Mouse (Mus musculus) granulocyte monocyte progenitor cell, adult 5-6 weeks (primary cell): ENCODE data around the gene Kbtbd13. TPM values are rescaled to one million over a fixed set of nuclear protein-coding genes. Genes with fewer than 3 reads are reported as not detected.

Source experiments
- ATAC-seq: replicated peaks from 2 replicates; pipeline ENCODE4 v1.8.0; 2016; ENCODE audit warnings: mild to moderate bottlenecking, moderate TSS enrichment, inconsistent platforms; ENCODE audit not compliant: poor library complexity, severe bottlenecking
- total RNA-seq, 2 experiments: library from RNA; stranded (forward) in 1 of 2; stranded (reverse) in 1 of 2; fragments of 200-712, 200-1000 nt in 1 of 2; fragments of >200 nt in 1 of 2; fragmentation: Nextera tagmentation in 1 of 2; gene quantifications; 2 replicates each; pipeline ENCODE4 v1.2.3; 2014 to 2017

Kbtbd13 gene
- total RNA-seq (2014; fragmentation: Nextera tagmentation) (0.85 TPM in 1 of 2 replicates, not detected in the other), total RNA-seq (2017) (0.31 and 0.52 TPM in 2 replicates)

DNA sequence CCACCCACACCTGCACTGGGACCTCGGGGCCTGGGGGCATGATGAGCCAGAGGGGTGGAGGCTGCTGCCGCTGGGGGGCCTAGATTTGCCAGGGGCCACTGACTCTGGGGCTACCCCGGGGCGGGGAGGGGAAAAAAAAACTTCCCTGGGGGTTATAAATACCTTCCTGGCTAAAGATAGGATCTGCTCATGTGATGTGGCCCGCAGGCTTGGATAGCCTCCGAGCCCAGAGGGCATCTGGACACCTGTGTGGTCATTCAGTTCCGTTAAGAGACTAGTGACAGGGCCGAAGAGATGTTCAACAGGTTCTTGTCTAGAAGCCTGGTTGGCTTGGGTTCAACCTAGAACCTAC, at the start of gene Kbtbd13:
TSS of gene Kbtbd13 (minus strand) at position 40 of the 352 bp plus-strand sequence.
- no peak for ATAC-seq

DNA sequence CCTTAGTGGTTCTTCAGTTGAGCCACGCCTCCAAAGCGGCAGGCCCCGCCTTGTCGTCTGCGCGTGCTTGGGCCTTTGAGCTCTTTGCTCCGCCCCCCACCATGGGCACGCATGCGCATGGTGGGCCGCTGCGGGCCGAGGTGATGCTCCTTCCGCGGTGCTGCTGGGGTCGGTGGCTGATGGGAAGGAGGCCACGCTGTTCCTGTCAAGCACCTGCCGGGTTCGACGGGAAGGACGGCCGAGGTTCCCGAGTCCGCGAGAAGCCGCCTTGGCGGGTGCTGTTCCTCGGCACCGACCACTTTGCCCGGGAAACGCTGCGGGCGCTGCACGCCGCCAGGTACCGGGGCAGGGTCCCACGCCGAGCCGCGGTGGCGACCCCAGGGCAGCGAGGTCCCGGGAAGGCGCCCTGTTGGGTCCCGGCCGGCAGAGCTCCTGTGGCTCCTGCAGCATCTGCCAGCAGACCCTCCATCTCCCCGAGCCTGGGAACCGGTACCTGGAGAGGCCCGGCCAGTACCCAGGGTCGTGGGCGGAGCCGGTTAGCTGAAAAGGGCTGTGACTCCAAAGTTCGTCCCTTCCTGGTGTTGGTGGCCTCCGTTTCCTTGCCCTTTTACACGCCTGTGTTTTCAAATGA, 44.3 kb upstream of the Kbtbd13 start, which contains the start of gene Mtfmt:
TSS of gene Mtfmt (plus strand) at position 112 of the 631 bp plus-strand sequence.
- peak; percentile 95 for ATAC-seq

GRCm38 (mm10) chr9:65435211-65435610, 43.8 kb upstream of the Kbtbd13 start:
- ATAC-seq = no peak

- ATAC-seq = peak; percentile 49
Observed at GRCm38 (mm10) chr9:65434140-65434539, 42.7 kb upstream of the Kbtbd13 start.

DNA sequence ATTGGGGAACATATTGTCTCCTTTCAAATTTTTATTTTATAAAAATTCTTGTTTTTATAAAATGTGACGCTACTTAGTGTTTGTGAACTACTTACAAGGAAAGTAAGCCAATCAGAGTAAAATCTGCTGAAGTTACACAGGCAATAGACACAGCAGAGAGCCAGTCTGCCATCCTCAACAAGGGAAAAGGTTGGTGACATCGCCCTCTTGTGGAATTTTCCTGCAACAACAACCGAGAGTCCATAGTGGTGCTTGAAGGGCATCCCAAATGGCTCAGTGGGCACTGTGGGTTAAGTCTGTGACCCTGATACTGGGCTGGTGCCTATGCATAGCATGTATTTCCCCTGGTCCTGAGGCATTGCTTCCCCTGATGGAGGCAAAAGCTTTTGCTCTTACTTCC, 40.8 kb upstream of the Kbtbd13 start:
- ATAC-seq = peak; percentile 46

GRCm38 (mm10) chr9:65430921-65431320, 39.5 kb upstream of the Kbtbd13 start:
- no peak for ATAC-seq

DNA sequence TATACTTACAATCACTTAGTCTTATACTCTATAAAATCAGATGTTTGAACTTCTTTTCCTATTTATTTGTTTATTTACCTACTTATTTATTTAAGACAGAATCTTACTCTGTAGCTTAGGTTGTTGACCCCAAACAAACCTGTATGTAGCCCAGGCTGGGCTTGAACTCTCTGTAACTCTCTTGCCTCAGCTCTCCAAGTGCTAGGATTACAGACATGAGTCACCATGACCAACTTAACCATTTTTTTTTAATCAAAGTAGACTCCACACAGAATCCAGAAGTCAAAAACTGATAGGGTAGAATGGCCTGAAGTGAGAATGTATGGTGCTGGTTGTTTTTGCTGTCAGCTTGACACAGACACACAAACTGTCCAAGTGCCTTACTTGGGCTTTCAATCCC, 38.9 kb upstream of the Kbtbd13 start:
- ATAC-seq = no peak

DNA sequence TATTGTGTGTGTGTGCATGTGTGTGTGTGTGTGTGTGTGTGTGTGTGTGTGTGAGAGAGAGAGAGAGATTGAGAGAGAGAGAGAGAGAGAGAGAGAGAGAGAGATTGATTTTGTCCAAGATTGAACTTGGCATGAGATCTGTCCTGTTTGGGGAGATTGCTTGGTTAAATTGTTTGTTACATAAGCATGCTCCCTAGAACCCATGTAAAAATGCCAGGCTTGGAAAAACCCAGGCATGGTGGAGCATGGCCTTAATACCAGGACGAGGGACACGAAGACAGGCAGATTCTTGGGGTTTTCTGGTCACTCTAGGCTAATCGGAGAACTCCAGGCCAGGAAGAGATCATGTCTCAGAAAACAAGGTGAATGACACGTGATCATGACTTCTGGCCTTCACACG, 36.6 kb upstream of the Kbtbd13 start:
- no peak for ATAC-seq

DNA sequence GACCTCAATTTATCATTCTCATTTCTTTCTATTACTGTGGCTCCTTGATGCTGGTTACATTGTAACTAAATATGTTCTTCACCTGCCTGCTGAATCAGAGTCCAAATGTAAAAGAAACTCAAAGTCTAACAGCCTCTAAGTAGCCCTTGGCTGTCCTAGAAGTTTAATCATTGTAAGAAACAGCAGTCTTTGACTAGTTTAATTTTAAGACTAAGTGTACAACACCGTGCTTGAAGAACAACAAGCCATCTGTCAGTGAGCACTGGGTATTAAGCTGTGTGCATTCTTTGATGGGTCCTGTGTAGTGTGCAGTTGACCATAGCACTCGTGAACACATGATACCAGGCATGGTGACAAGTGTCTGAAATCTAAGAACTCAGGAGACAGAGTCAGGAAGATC, 36.1 kb upstream of the Kbtbd13 start:
- ATAC-seq = no peak

- ATAC-seq = peak; percentile 82
Observed at GRCm38 (mm10) chr9:65424393-65424792, 32.9 kb upstream of the Kbtbd13 start.

GRCm38 (mm10) chr9:65422760-65423501, 31.5 kb upstream of the Kbtbd13 start, which contains the start of gene Slc51b:
Gene Slc51b, minus strand, starts transcription at chr9:65422955.
- ATAC-seq = no peak

DNA sequence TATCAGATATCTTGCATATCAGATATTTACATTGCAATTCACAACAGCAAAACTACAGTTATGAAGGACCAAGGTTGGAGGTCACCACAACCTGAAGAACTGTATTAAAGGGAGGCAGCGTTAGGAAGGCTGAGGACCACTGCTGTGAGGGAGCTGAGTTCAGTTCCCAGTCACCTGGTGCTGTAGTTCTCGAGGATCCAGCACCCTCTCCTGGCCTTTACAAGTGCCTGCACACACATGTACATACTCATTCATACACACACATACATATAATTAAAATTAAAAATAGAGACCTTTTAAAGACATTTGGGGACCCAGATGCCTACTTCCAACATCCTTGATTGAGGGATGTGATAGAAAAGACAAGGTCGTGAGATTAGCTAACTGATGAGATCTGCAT, 28.2 kb upstream of the Kbtbd13 start:
- no peak for ATAC-seq

- ATAC-seq = no peak
Observed at GRCm38 (mm10) chr9:65417738-65418137, 26.3 kb upstream of the Kbtbd13 start.

GRCm38 (mm10) chr9:65411326-65411725, 19.9 kb upstream of the Kbtbd13 start:
- ATAC-seq = no peak

DNA sequence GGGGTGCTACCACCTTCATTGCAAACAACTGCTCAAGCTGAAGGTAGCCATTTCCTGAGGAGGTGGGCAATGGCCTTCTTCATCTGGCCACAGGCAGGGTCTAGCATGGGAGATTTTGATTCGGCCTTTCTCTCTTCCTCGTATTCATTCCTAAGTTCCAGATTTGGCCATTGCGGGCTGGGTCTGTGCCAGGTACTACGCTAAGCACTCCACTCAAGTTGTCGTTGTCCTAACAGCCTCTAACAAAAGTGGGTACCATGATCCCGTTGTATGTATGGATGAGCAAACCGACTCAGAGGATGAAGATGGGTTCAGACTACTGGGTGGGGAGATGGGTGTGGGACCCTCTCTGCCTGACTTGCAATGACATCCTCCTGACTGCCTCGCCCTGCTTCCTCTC, 18.9 kb upstream of the Kbtbd13 start:
- ATAC-seq = no peak

DNA sequence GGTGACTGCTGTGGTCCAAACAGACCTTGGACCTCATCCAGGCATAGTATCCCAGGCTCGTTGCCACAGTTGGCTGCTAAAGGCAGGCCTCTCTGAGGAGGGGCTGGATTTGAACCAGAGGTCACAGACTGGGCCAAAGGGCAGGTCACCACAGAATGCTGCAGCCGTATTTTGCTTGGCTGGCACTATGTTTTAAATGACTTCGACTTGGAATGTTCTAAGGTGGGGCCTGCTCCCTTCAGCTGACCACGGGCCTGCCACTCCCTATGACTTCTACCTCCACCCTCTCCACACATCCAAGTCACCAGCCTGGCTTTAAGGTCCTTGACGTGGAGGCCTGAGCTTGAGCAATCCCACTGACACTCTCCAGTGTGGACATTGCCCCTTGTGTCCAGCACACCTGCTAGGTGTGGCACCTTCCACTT, 17.4 kb upstream of the Kbtbd13 start:
- no peak for ATAC-seq

GRCm38 (mm10) chr9:65407861-65408260, 16.4 kb upstream of the Kbtbd13 start:
- ATAC-seq = no peak

DNA sequence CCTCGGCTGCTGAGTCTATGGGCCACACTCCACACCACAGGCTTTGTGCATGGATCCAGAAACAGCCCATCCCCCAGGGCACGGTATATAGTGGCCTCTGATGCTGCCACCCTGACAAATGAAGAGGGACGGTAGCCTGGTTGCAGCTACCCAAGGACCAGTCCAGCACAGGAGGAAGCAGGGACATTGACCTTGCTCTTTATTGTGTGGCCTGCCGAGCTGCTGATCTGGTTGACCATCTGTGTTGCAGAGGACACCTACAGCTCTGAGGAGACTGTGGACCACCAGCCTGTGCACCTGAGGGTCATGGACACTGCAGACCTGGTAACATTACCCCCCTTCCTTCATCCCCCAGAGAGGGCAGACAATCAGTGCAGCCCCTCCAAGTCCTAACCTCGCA, 15.9 kb upstream of the Kbtbd13 start:
- no peak for ATAC-seq

GRCm38 (mm10) chr9:65405184-65405449, 13.7 kb upstream of the Kbtbd13 start:
- ATAC-seq = no peak

GRCm38 (mm10) chr9:65404331-65405183, 13.1 kb upstream of the Kbtbd13 start:
- ATAC-seq = peak; percentile 62; the same call in 1 of the 2 replicates

- ATAC-seq = no peak
Observed at GRCm38 (mm10) chr9:65399934-65400333, 8.5 kb upstream of the Kbtbd13 start.
